Mouse (Mus musculus): ENCODE results near the gene Dnah7a.
"Not testable (repeated sequence)": the region's sequence is repeated elsewhere in the genome, so short reads cannot be mapped to it uniquely, and the experiment has no call there.

DNA sequence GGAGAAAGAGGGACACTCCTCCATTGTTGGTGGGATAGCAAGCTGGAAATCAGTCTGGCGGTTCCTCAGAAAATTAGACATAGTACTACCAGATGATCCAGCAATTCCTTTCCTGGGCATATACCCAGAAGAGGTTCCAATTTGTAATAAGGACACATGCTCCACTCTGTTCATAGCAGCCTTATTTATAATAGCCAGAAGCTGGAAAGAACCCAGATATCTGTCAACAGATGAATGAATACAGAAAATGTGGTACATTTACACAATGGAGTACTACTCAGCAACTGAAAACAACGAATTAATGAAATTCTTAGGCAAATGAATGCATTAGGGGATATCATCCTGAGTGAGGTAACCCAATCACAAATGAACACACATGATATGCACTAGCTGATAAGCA, 46.9 kb upstream of the Dnah7a start:
- not testable (repeated sequence) for TF ChIP-seq ZC3H11A (IDR thresholded peaks at IDR 0.05; ENCODE audit: borderline replicate concordance, low read depth, low read length); CHD2 (IDR thresholded peaks at IDR 0.05; ENCODE audit: low read depth, low read length); MAFK (IDR thresholded peaks at IDR 0.05; ENCODE audit: insufficient read depth, low read depth, low read length); ZNF384 (IDR thresholded peaks at IDR 0.05; ENCODE audit: low read depth, low read length); HCFC1 (IDR thresholded peaks at IDR 0.05; ENCODE audit: borderline replicate concordance, insufficient read depth, low read length)
